In the genomic region with DNA sequence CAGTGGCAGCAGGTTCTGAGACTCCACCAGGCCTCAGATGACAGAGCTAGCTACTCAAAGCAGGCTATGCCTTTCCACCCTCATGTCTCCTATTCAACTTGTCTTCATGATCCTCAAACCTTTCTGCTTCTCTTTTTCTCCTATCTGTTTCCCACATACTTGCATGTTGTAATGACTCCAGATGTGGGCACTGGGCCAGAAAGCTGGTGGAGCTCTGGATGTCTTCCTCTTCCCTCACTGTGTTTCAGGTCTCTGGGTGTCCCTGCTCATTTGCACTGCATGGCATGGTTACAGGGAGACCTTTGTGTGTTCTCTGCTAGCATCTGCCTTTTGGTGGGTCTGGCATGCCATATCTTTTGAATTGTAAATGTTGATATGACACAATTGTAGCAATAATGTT, we compare ENCODE assay signal across 29 mouse cellular contexts.
DNase-seq lines count a peak whose midpoint lies in the region; ATAC-seq lines count a peak whose summit lies in the region.
"Had no signal": no experiment of that assay in that cellular context is flagged by ENCODE, and none has a peak within 500 bp of the region (broad histone marks: within the 10 kb centered on the region; RNA-seq: fewer than 3 reads in every experiment).

No protein-coding gene starts in this region.

- no peak overlapping the region for H3K27ac ChIP-seq in embryonic facial prominence, embryonic 14.5 days (replicated peaks; ENCODE audit: low read depth, low read length)
- H3K27ac ChIP-seq in embryonic facial prominence, embryonic 10.5 days (replicated peaks) = no peak overlapping the region
- H3K27ac ChIP-seq: embryonic facial prominence, embryonic 12.5 days; forebrain, embryonic 12.5 days; heart, adult 2 months; hindbrain, embryonic 14.5 days; kidney, postnatal 0 days; limb, embryonic 15.5 days; liver, embryonic 14.5 days; lung, embryonic 15.5 days; midbrain, embryonic 10.5 days had no signal

- H3K4me2 ChIP-seq in embryonic facial prominence, embryonic 14.5 days (ENCODE audit: low read depth, low read length) = no peak overlapping the region
- H3K4me2 ChIP-seq: embryonic facial prominence, embryonic 12.5 days; forebrain, embryonic 12.5 days; hindbrain, embryonic 14.5 days; limb, embryonic 15.5 days; lung, embryonic 15.5 days had no signal

- H3K27me3 ChIP-seq in embryonic facial prominence, embryonic 14.5 days (replicated peaks; ENCODE audit: control insufficient read depth, insufficient read depth, low read length) = no peaks in the 10 kb centered on the region
- no peaks in the 10 kb centered on the region for H3K27me3 ChIP-seq in embryonic facial prominence, embryonic 10.5 days (replicated peaks; ENCODE audit: low read depth, poor library complexity, severe bottlenecking)
- H3K27me3 ChIP-seq: CH12.LX; embryonic facial prominence, embryonic 12.5 days; forebrain, embryonic 12.5 days; limb, embryonic 15.5 days; lung, embryonic 15.5 days had no signal

- H3K4me1 ChIP-seq in embryonic facial prominence, embryonic 14.5 days (ENCODE audit: control insufficient read depth, insufficient read depth, low read length) = no peaks in the 10 kb centered on the region
- H3K4me1 ChIP-seq in embryonic facial prominence, embryonic 10.5 days = no peaks in the 10 kb centered on the region
- H3K4me1 ChIP-seq: embryonic facial prominence, embryonic 12.5 days; forebrain, embryonic 12.5 days; limb, embryonic 15.5 days; lung, embryonic 15.5 days; midbrain, embryonic 10.5 days had no signal

- no peak overlapping the region for H3K9ac ChIP-seq in embryonic facial prominence, embryonic 14.5 days (ENCODE audit: low read depth, low read length)
- H3K9ac ChIP-seq: embryonic facial prominence, embryonic 12.5 days; forebrain, embryonic 12.5 days; hindbrain, embryonic 14.5 days; limb, embryonic 15.5 days; liver, embryonic 14.5 days; lung, embryonic 15.5 days had no signal

- no peaks in the 10 kb centered on the region for H3K36me3 ChIP-seq in embryonic facial prominence, embryonic 14.5 days (ENCODE audit: control insufficient read depth, insufficient read depth, low read length)
- H3K36me3 ChIP-seq in embryonic facial prominence, embryonic 10.5 days (replicated peaks) = no peaks in the 10 kb centered on the region
- H3K36me3 ChIP-seq: embryonic facial prominence, embryonic 12.5 days; forebrain, embryonic 12.5 days; G1E; limb, embryonic 15.5 days; lung, embryonic 15.5 days; midbrain, embryonic 10.5 days had no signal

- H3K9me3 ChIP-seq in embryonic facial prominence, embryonic 14.5 days (ENCODE audit: control insufficient read depth, low read length) = no peaks in the 10 kb centered on the region
- H3K9me3 ChIP-seq in embryonic facial prominence, embryonic 10.5 days = no peaks in the 10 kb centered on the region
- H3K9me3 ChIP-seq: embryonic facial prominence, embryonic 12.5 days; forebrain, embryonic 12.5 days; G1E; limb, embryonic 15.5 days; lung, embryonic 15.5 days; midbrain, embryonic 10.5 days had no signal

- intact Hi-C loops in left cerebral cortex, postnatal 4 days (cut with DNase I) = no loop called here
- intact Hi-C loops in left cerebral cortex, postnatal 25 days (cut with DNase I) = no loop called here

- ATAC-seq in embryonic facial prominence, embryonic 14.5 days (ENCODE audit: low read depth) = no peak
- ATAC-seq: activated CD4-positive, CD25-positive, alpha-beta regulatory T cell, adult 4 months; inflammation-experienced regulatory T-cells, adult 6 months; midbrain, embryonic 16.5 days had no signal

- no peak overlapping the region for H3K4me3 ChIP-seq in embryonic facial prominence, embryonic 14.5 days (ENCODE audit: low read depth, low read length)
- H3K4me3 ChIP-seq in embryonic facial prominence, embryonic 10.5 days = no peak overlapping the region
- H3K4me3 ChIP-seq: embryonic facial prominence, embryonic 12.5 days; erythroblast, embryonic 14.5 days; forebrain, embryonic 12.5 days; heart, adult 2 months; limb, embryonic 15.5 days; lung, embryonic 15.5 days; midbrain, embryonic 10.5 days; myocyte had no signal

- peak; percentile 5 for DNase-seq in embryonic facial prominence, embryonic 14.5 days (ENCODE audit: low spot score)
- no peak for DNase-seq in embryonic facial prominence, embryonic 10.5 days (ENCODE audit: low spot score)
- peak; percentile 21 for DNase-seq in left cerebral cortex, postnatal 4 days
- no peak for DNase-seq in left cerebral cortex, postnatal 25 days (ENCODE audit: low spot score in 2 of 2)
- peak; percentile 2 for DNase-seq in right cerebral cortex, postnatal 4 days
- DNase-seq in right cerebral cortex, adult 18-20 months = no peak
- DNase-seq in urinary bladder, postnatal 10 days (ENCODE audit: low spot score) = no peak
- DNase-seq: adrenal gland, postnatal 14 days; B cell, adult 2 months; cerebellum, adult 9-10 months; gastrocnemius, postnatal 25 days; heart, adult 2 months; kidney, adult 18-20 months; layer of hippocampus, adult 9-11 months had no signal

Comparison
In these comparisons a context has a peak if more than half of its experiments do, and no peak if none do; other contexts are left out.
1. DNase-seq: peak in embryonic facial prominence, embryonic 14.5 days (single experiment), left cerebral cortex, postnatal 4 days (single experiment) and right cerebral cortex, postnatal 4 days (single experiment); none in embryonic facial prominence, embryonic 10.5 days (single experiment), left cerebral cortex, postnatal 25 days (0 of 2), right cerebral cortex, adult 18-20 months (single experiment) and urinary bladder, postnatal 10 days (single experiment).